Mouse (Mus musculus) neural tube, embryonic 15.5 days (tissue): ENCODE measurements around the gene Atp1a4. TPM values are rescaled to one million over a fixed set of nuclear protein-coding genes. Genes with fewer than 3 reads are reported as not detected.

Source experiments
- ATAC-seq: fragments of 200-750 bp; cut with Nextera tagmentation; 2 replicates; pipeline ENCODE4 v1.8.0; 2017; ENCODE audit warnings: mild to moderate bottlenecking, moderate TSS enrichment, moderate library complexity; ENCODE audit not compliant: low FRiP score
- H3K27ac ChIP-seq: fragments of 300-500 bp; sonication (generic); replicated peaks from 2 replicates; pipeline ENCODE4 v1.5.1; 2015; ENCODE audit warnings: mild to moderate bottlenecking, inconsistent platforms
- H3K27me3 ChIP-seq: fragments of 300-500 bp; sonication (generic); replicated peaks from 2 replicates; pipeline ENCODE4 v1.6.1; 2015; ENCODE audit warnings: inconsistent platforms
- H3K36me3 ChIP-seq: fragments of 300-500 bp; sonication (generic); 2 replicates; pipeline ENCODE4 v1.6.1; 2015; ENCODE audit warnings: inconsistent platforms
- H3K4me1 ChIP-seq: fragments of 300-500 bp; sonication (generic); 2 replicates; pipeline ENCODE4 v1.6.1; 2015; ENCODE audit warnings: inconsistent platforms
- H3K4me2 ChIP-seq: fragments of 300-500 bp; sonication (generic); 2 replicates; pipeline ENCODE4 v1.6.1; 2015; ENCODE audit warnings: inconsistent platforms, mild to moderate bottlenecking, moderate library complexity
- H3K4me3 ChIP-seq: fragments of 300-500 bp; sonication (generic); replicated peaks from 2 replicates; pipeline ENCODE4 v1.5.1; 2015; ENCODE audit warnings: mild to moderate bottlenecking, inconsistent platforms
- H3K9ac ChIP-seq: fragments of 300-500 bp; sonication (generic); replicated peaks from 2 replicates; pipeline ENCODE4 v1.6.1; 2015; ENCODE audit warnings: mild to moderate bottlenecking, inconsistent platforms
- H3K9me3 ChIP-seq: fragments of 300-500 bp; sonication (generic); replicated peaks from 2 replicates; pipeline ENCODE4 v1.6.1; 2016; ENCODE audit warnings: inconsistent platforms
- WGBS: fragments of 180-500 bp; shearing (Covaris S2); methylation state at CpG from one replicate; pipeline ENCODE4 v1.1.7; 2015; ENCODE audit warnings: mixed read lengths; 5-methylcytosine and 5-hydroxymethylcytosine counted together
- polyA plus RNA-seq: library from polyadenylated mRNA; unstranded; fragments of >200 nt; fragmentation: Nextera tagmentation; extraction: Ambion mirVana; gene quantifications from 2 replicates; pipeline ENCODE4 v1.2.1, GENCODE M21; 2015

Gene Atp1a4
- polyA plus RNA-seq, 1 experiment from 2014 or later = not detected

GRCm38 (mm10) chr1:172297611-172298537 is 39.7 kb upstream of the Atp1a4 start, which contains the start of gene Atp1a2:
Gene Atp1a2 (minus strand): TSS chr1:172298064.
- Histone ChIP-seq H3K36me3 (no peaks in the 10 kb centered on the region), H3K27me3 (no peaks in the 10 kb centered on the region), H3K27ac (peak within 1 kb of the TSS; percentile 78), H3K9ac (peak within 1 kb of the TSS; percentile 34), H3K4me2 (peak within 1 kb of the TSS; percentile 47), H3K4me1 (peaks cover 56% of the 10 kb centered on the region), H3K9me3 (no peaks in the 10 kb centered on the region), H3K4me3 (peak within 1 kb of the TSS; percentile 30)
- WGBS = 10% methylated on average over 16 of the region's 16 CpGs
- ATAC-seq = peak; percentile 34

GRCm38 (mm10) chr1:172296816-172297510 is 38.7 kb upstream of the Atp1a4 start:
- H3K4me1 ChIP-seq = peaks cover 51% of the 10 kb centered on the region
- no peaks in the 10 kb centered on the region for H3K9me3 ChIP-seq
- ATAC-seq = no peak
- WGBS = 81% methylated on average over 6 of the region's 6 CpGs
- peak overlapping the region; percentile 47 for H3K4me2 ChIP-seq
- no peaks in the 10 kb centered on the region for H3K36me3 ChIP-seq
- H3K27ac ChIP-seq = peak overlapping the region; percentile 78
- H3K9ac ChIP-seq = peak overlapping the region; percentile 34
- no peaks in the 10 kb centered on the region for H3K27me3 ChIP-seq
- H3K4me3 ChIP-seq = peak overlapping the region; percentile 30

GRCm38 (mm10) chr1:172295751-172296197 is 37.6 kb upstream of the Atp1a4 start:
- Histone ChIP-seq H3K4me1 (peaks cover 39% of the 10 kb centered on the region), H3K4me3 (peak overlapping the region; percentile 30), H3K9me3 (no peaks in the 10 kb centered on the region), H3K4me2 (peak overlapping the region; percentile 47), H3K9ac (no peak overlapping the region), H3K36me3 (no peaks in the 10 kb centered on the region), H3K27ac (peak overlapping the region; percentile 78), H3K27me3 (no peaks in the 10 kb centered on the region)
- WGBS = 46% methylated on average over 4 of the region's 4 CpGs
- ATAC-seq = peak; percentile 79

GRCm38 (mm10) chr1:172293449-172293848 is 35.2 kb upstream of the Atp1a4 start:
- Histone ChIP-seq H3K4me1 (peaks cover 28% of the 10 kb centered on the region), H3K9ac (no peak overlapping the region), H3K9me3 (no peaks in the 10 kb centered on the region), H3K36me3 (no peaks in the 10 kb centered on the region), H3K27me3 (no peaks in the 10 kb centered on the region), H3K4me3 (no peak overlapping the region), H3K4me2 (no peak overlapping the region), H3K27ac (no peak overlapping the region; the same call in 1 of the 2 replicates)
- 83% methylated on average over 11 of the region's 11 CpGs for WGBS
- no peak for ATAC-seq

- Histone ChIP-seq H3K27me3 (no peaks in the 10 kb centered on the region), H3K4me2 (no peak overlapping the region), H3K4me1 (peaks cover 22% of the 10 kb centered on the region), H3K9me3 (no peaks in the 10 kb centered on the region), H3K27ac (no peak overlapping the region), H3K9ac (no peak overlapping the region), H3K4me3 (no peak overlapping the region), H3K36me3 (no peaks in the 10 kb centered on the region)
- ATAC-seq = no peak
- 91% methylated on average over 2 of the region's 2 CpGs for WGBS
These were observed 34.7 kb upstream of the Atp1a4 start for GRCm38 (mm10) chr1:172292880-172293279.

- WGBS = 85% methylated on average over 3 of the region's 3 CpGs
- Histone ChIP-seq H3K4me3 (no peak overlapping the region), H3K36me3 (no peaks in the 10 kb centered on the region), H3K9me3 (no peaks in the 10 kb centered on the region), H3K9ac (no peak overlapping the region), H3K27me3 (no peaks in the 10 kb centered on the region), H3K27ac (no peak overlapping the region), H3K4me1 (peaks cover 4% of the 10 kb centered on the region; the same call in 1 of the 2 replicates), H3K4me2 (no peak overlapping the region)
- no peak for ATAC-seq
These were observed 31.4 kb upstream of the Atp1a4 start for GRCm38 (mm10) chr1:172289617-172289946.

- Histone ChIP-seq H3K4me3 (no peak overlapping the region), H3K4me2 (no peak overlapping the region), H3K27ac (no peak overlapping the region), H3K9me3 (no peaks in the 10 kb centered on the region), H3K9ac (no peak overlapping the region), H3K4me1 (no peaks in the 10 kb centered on the region), H3K27me3 (no peaks in the 10 kb centered on the region), H3K36me3 (no peaks in the 10 kb centered on the region)
- 92% methylated on average over 11 of the region's 11 CpGs for WGBS
- ATAC-seq = no peak
These were observed 30.8 kb upstream of the Atp1a4 start for GRCm38 (mm10) chr1:172288900-172289616.

GRCm38 (mm10) chr1:172286740-172287139 is 28.5 kb upstream of the Atp1a4 start:
- Histone ChIP-seq H3K4me2 (no peak overlapping the region), H3K4me1 (no peaks in the 10 kb centered on the region), H3K4me3 (no peak overlapping the region), H3K27ac (no peak overlapping the region), H3K36me3 (no peaks in the 10 kb centered on the region), H3K27me3 (no peaks in the 10 kb centered on the region), H3K9ac (no peak overlapping the region), H3K9me3 (no peaks in the 10 kb centered on the region)
- no peak for ATAC-seq
- 74% methylated on average over 5 of the region's 5 CpGs for WGBS

- Histone ChIP-seq H3K4me1 (peaks cover 8% of the 10 kb centered on the region; the same call in 1 of the 2 replicates), H3K9me3 (no peaks in the 10 kb centered on the region), H3K36me3 (no peaks in the 10 kb centered on the region), H3K4me3 (no peak overlapping the region), H3K9ac (no peak overlapping the region), H3K27ac (no peak overlapping the region), H3K27me3 (no peaks in the 10 kb centered on the region), H3K4me2 (no peak overlapping the region)
- no peak for ATAC-seq
- 93% methylated on average over 14 of the region's 14 CpGs for WGBS
These were observed 26.0 kb upstream of the Atp1a4 start for GRCm38 (mm10) chr1:172284221-172284620.

- ATAC-seq = no peak
- Histone ChIP-seq H3K4me3 (no peak overlapping the region), H3K27me3 (no peaks in the 10 kb centered on the region), H3K4me1 (peaks cover 8% of the 10 kb centered on the region; the same call in 1 of the 2 replicates), H3K9me3 (no peaks in the 10 kb centered on the region), H3K27ac (no peak overlapping the region), H3K4me2 (no peak overlapping the region), H3K36me3 (no peaks in the 10 kb centered on the region), H3K9ac (no peak overlapping the region)
- WGBS = 93% methylated on average over 6 of the region's 6 CpGs
These were observed 24.9 kb upstream of the Atp1a4 start for GRCm38 (mm10) chr1:172283073-172283472.

- WGBS = 76% methylated on average over 10 of the region's 10 CpGs
- no peaks in the 10 kb centered on the region for H3K9me3 ChIP-seq
- peaks cover 8% of the 10 kb centered on the region; the same call in 1 of the 2 replicates for H3K4me1 ChIP-seq
- no peak for ATAC-seq
- H3K36me3 ChIP-seq = no peaks in the 10 kb centered on the region
- no peaks in the 10 kb centered on the region for H3K27me3 ChIP-seq
- no peak overlapping the region for H3K4me2 ChIP-seq
- no peak overlapping the region for H3K27ac ChIP-seq
- no peak overlapping the region for H3K4me3 ChIP-seq
- no peak overlapping the region for H3K9ac ChIP-seq
These were observed 23.5 kb upstream of the Atp1a4 start for GRCm38 (mm10) chr1:172281522-172282254.
